Mouse (Mus musculus): ENCODE results near the gene Tspan1. TPM values are rescaled to one million over a fixed set of nuclear protein-coding genes. Genes with fewer than 3 reads are reported as not detected.

Tspan1 gene
- not detected for polyA plus RNA-seq (2017; shearing (Covaris generic))

DNA sequence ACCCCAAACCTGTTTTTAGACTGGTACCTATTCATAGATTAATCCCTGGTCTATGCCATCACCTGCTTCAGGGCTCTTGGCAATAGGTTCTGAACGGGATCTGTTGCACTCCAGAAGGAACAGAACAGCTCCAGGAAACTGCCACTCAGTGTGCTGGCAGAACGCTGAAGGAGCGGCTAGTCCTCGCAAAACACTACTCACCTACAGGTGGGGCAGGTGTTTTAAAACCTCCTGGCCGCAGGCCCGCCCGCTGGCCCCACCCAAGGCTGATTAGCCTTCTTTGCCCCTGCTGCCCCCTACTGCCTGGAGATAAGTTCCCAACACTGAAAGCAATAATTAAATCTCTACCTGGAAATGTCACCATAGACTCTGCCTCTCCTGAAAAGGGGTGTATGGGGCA lies at the start of gene Tspan1:
Gene Tspan1, minus strand, starts transcription at position 198 of the 400 bp plus-strand sequence.

DNA sequence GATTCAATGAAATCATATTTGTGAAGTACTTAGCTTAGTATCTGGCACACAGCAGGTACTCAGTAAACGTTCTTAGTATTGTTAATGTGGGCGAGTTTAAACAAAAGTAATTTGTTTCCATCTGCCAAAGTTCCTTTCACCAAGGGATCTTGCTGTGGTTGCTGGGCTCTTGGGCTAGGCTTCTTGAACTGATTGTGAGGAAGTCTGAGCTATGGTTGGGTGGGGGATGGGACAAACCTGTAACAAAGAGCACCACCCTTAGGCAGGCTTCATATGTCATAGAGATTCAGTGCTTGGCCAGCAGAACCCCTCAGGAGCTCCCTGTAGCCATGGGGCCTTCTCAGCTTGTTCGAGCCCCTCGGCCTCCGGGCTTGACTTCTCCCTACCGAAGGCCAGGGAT lies 5.7 kb upstream of the Tspan1 start, which contains the start of the genes 1700042G07Rik and Gm49337:
Gene 1700042G07Rik, plus strand, starts transcription at position 301 of the 400 bp plus-strand sequence.
Gene Gm49337, plus strand, starts transcription at position 313 of the 400 bp plus-strand sequence.

GRCm38 (mm10) chr4:116151238-116151637 lies 16.2 kb downstream of the Tspan1 start, which contains the start of gene Lurap1:
TSS of gene Lurap1 (minus strand) at chr4:116151338.

DNA sequence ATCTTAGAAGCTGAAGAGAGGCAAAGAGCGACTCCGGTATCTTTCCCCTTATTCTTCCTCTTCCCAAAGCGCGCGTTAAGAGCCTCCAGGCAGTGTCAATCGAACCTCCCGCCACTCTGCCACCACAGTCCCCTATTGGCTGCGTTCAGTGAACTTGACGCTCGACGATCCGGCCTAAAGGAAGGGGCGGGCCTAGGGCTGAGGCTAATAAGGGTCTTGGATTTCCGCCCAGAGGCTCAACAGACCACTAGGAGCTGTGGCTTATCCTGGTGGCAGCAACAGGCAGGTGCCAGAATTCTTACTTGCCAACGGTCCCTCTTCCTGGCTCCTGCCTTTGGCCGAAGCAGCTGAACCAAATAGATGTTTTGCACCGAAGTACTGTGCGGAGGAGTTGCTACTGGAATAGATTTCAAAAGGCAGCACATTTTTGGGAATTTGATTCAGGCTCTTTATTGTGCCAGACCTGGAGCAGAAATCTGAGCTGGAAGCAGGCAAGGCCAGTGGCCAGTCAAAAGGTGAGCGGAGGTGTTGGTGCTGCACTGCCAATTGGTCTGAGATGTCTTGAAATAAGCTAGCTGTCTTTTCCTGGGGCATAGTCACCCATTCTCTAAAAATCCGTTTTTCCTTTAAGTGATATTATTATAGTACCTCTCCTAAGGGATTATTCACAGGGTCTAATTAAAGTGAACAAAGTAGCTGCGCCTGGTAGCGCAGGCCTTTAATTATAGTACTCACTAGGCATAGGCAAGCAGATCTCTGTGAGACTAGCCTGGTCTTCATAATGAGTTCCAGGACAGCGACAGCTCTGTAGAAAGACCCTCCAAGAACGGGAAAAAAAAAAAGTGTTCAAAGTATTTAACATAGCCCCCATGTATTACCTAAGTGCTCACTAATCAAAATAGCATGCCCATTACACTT lies 43.5 kb downstream of the Tspan1 start, which contains the start of the genes Rad54l and Pomgnt1:
Gene Rad54l, minus strand, starts transcription at position 89 of the 918 bp plus-strand sequence.
Gene Pomgnt1, plus strand, starts transcription at position 239 of the 918 bp plus-strand sequence.

Other genes with a start within 250 kb of the Tspan1 start
- not detected for gene Dmbx1, start 227.7 kb downstream of the Tspan1 start, polyA plus RNA-seq (2017; shearing (Covaris generic))
- 98.4 TPM for gene Faah, start 149.7 kb downstream of the Tspan1 start, polyA plus RNA-seq (2017; shearing (Covaris generic))
- 35.7 TPM for gene Nsun4, start 113.7 kb downstream of the Tspan1 start, polyA plus RNA-seq (2017; shearing (Covaris generic))
- 528 TPM for gene Uqcrh, start 92.5 kb downstream of the Tspan1 start, polyA plus RNA-seq (2017; shearing (Covaris generic))
- gene Lrrc41, start 92.3 kb downstream of the Tspan1 start, polyA plus RNA-seq (2017; shearing (Covaris generic)), result 34.5 TPM
- 4.3 TPM for gene Rad54l, start 43.9 kb downstream of the Tspan1 start, polyA plus RNA-seq (2017; shearing (Covaris generic))
- gene Pomgnt1, start 43.8 kb downstream of the Tspan1 start, polyA plus RNA-seq (2017; shearing (Covaris generic)), result 6.9 TPM
- 0.26 TPM for gene Lurap1, start 16.3 kb downstream of the Tspan1 start, polyA plus RNA-seq (2017; shearing (Covaris generic))
- gene 1700042G07Rik, start 5.8 kb upstream of the Tspan1 start, polyA plus RNA-seq (2017; shearing (Covaris generic)), result not detected
- not detected for gene Gm49337, start 5.8 kb upstream of the Tspan1 start, polyA plus RNA-seq (2017; shearing (Covaris generic))
- 3.8 TPM for gene Pik3r3, start 54.0 kb upstream of the Tspan1 start, polyA plus RNA-seq (2017; shearing (Covaris generic))